Mouse (Mus musculus) cortical plate, adult 2 months (tissue): ENCODE measurements around the gene Ankfy1.

Source experiments
- CTCF ChIP-seq: fragments of 200-500 bp; IDR thresholded peaks from 2 replicates; pipeline ENCODE4 v1.5.1; 2011; ENCODE audit warnings: mild to moderate bottlenecking, control low read depth, low read length; ENCODE audit not compliant: insufficient read depth; ENCODE audit errors: extremely low read depth
- POLR2A ChIP-seq: fragments of 200-500 bp; IDR thresholded peaks from 2 replicates; pipeline ENCODE4 v1.6.1; 2011; ENCODE audit warnings: mild to moderate bottlenecking, low read length, control low read depth; ENCODE audit not compliant: insufficient read depth; ENCODE audit errors: extremely low read depth

DNA sequence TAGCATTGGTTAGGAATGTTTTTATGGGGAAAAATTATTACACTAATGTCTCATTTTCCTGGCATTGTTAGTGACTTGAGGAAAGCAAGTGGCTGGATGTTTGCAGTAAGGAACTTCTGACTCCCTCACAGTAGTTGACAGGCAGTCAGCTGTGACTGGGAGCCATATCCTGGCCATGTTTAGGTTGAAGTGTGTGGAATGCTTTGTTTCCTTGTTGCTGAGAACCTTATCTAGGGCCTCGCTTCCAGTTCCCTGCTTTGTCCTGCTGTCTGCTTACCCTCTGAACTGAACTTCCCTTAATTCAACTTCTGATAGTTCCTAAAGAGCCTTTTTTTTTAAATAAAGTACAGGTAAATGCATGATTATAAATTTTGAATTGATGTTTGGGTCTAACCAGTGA, 46.5 kb downstream of the Ankfy1 start:
- TF ChIP-seq CTCF (no peak), POLR2A (no peak)
